Mouse (Mus musculus): ENCODE measurements around the gene Ap5z1. TPM values are rescaled to one million over a fixed set of nuclear protein-coding genes. Genes with fewer than 3 reads are reported as not detected.

Gene Ap5z1
- polyA plus RNA-seq, 1 experiment from 2014 or later: 12.0 TPM

DNA sequence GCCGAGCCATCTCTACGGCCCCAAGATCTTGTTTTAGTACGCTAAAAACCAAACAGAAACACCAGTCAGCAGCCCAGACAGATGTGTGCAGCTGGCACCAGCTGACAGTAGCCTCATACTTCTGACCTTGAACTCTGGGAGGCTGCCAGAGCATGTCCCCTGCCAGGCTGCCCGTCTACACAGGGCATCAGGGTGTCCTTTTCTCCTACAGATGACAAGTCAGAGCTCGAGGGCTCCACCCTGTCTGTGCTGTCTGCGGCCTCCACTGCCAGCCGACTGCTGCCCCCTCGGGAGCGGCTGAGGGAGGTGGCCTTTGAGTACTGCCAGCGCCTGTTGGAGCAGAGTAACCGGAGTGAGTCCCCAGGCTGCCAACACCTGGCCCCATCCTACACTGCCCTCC lies 6.1 kb downstream of the Ap5z1 start:
- Histone ChIP-seq H3K9ac (ENCODE audit: low read length) (no peak overlapping the region), H3K27me3 (ENCODE audit: control insufficient read depth, insufficient read depth, low read length) (no peaks in the 10 kb centered on the region), H3K9me3 (ENCODE audit: control insufficient read depth, low read length) (no peaks in the 10 kb centered on the region), H3K27ac (ENCODE audit: low read depth, low read length) (no peak overlapping the region), H3K36me3 (ENCODE audit: control insufficient read depth, insufficient read depth, low read length) (peaks cover 8% of the 10 kb centered on the region), H3K4me1 (ENCODE audit: control insufficient read depth, insufficient read depth, low read length) (peaks cover 2% of the 10 kb centered on the region), H3K4me3 (ENCODE audit: low read depth, low read length) (no peak overlapping the region), H3K4me2 (ENCODE audit: low read depth) (no peak overlapping the region)
- WGBS: 90% methylated on average over 11 of the region's 11 CpGs
- no peak for ATAC-seq (ENCODE audit: insufficient read depth, low FRiP score, low TSS enrichment)
- no peak for DNase-seq (ENCODE audit: low spot score)

DNA sequence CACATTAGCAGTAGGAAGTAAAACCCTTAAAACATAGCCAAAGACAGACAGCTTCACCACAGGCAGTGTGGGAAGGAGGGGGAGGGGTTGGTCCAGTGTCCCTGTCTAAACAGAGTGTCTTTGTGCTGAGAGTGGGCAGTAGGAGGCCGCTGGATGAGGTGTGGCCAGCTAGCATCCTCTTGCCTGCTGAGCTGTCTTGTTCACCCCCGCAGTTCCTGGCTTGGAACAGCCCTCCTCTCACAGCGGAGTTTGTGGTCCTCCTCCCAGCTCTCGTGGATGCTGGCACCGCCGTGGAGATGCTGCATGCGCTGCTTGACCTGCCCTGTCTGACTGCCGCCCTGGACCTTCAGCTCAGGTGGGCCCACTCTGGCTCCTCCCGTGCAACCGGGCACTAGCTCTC lies 10.0 kb downstream of the Ap5z1 start:
- Histone ChIP-seq H3K4me1 (ENCODE audit: control insufficient read depth, insufficient read depth, low read length) (no peaks in the 10 kb centered on the region), H3K36me3 (ENCODE audit: control insufficient read depth, insufficient read depth, low read length) (peaks cover 6% of the 10 kb centered on the region), H3K4me2 (ENCODE audit: low read depth) (no peak overlapping the region), H3K9ac (ENCODE audit: low read length) (no peak overlapping the region), H3K4me3 (ENCODE audit: low read depth, low read length) (no peak overlapping the region), H3K27ac (ENCODE audit: low read depth, low read length) (no peak overlapping the region), H3K9me3 (ENCODE audit: control insufficient read depth, low read length) (no peaks in the 10 kb centered on the region), H3K27me3 (ENCODE audit: control insufficient read depth, insufficient read depth, low read length) (no peaks in the 10 kb centered on the region)
- DNase-seq (ENCODE audit: low spot score): peak; percentile 41
- 52% methylated on average over 10 of the region's 10 CpGs for WGBS
- no peak for ATAC-seq (ENCODE audit: insufficient read depth, low FRiP score, low TSS enrichment)

DNA sequence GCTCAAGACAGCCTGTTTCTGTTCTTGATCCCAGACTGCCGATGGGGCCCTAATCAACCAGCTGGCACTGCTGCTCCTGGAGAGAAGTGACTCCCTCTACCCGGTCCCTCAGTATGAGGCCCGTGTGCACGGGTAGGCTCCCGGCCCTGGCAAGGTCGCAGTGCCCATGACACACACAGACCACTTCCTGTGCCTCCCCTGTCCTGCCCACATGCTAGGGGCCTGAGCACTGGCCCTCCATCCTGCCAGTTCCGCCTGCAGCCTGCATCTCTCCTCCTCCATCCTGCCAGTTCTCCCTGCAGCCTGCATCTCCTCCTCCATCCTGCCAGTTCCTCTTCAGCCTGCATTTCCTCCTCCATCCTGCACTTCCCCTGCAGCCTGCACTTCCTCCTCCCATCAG lies 11.9 kb downstream of the Ap5z1 start:
- Histone ChIP-seq H3K4me3 (ENCODE audit: low read depth, low read length) (no peak overlapping the region), H3K9me3 (ENCODE audit: control insufficient read depth, low read length) (no peaks in the 10 kb centered on the region), H3K27me3 (ENCODE audit: control insufficient read depth, insufficient read depth, low read length) (no peaks in the 10 kb centered on the region), H3K4me2 (ENCODE audit: low read depth) (no peak overlapping the region), H3K4me1 (ENCODE audit: control insufficient read depth, insufficient read depth, low read length) (no peaks in the 10 kb centered on the region), H3K36me3 (ENCODE audit: control insufficient read depth, insufficient read depth, low read length) (no peaks in the 10 kb centered on the region), H3K9ac (ENCODE audit: low read length) (no peak overlapping the region), H3K27ac (ENCODE audit: low read depth, low read length) (no peak overlapping the region)
- DNase-seq (ENCODE audit: low spot score): no peak
- WGBS: 88% methylated on average over 6 of the region's 7 CpGs
- no peak for ATAC-seq (ENCODE audit: insufficient read depth, low FRiP score, low TSS enrichment)

DNA sequence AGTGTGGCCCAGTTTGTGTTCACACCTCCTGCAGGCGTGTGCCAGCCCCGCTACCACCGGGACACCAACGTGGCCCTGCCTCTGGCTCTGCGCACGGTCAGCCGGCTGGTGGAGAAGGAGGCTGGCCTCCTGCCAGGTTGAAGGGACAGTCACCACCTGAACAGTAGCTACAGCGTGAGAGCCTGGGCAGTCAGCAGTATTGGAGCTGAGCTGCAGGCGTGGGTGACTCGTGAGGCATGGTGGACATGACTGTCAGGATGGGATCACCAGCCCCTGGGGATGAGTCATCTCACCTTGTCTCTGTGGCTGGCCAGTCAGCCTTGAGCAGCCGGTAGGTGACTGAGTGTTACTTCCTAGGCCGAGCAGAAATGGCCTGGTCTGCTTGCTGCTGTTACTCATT lies 13.6 kb downstream of the Ap5z1 start:
- ATAC-seq (ENCODE audit: insufficient read depth, low FRiP score, low TSS enrichment): no peak
- no peak for DNase-seq (ENCODE audit: low spot score)
- no peaks in the 10 kb centered on the region for H3K4me1 ChIP-seq (ENCODE audit: control insufficient read depth, insufficient read depth, low read length)
- no peak overlapping the region for H3K4me3 ChIP-seq (ENCODE audit: low read depth, low read length)
- no peak overlapping the region for H3K4me2 ChIP-seq (ENCODE audit: low read depth)
- no peaks in the 10 kb centered on the region for H3K36me3 ChIP-seq (ENCODE audit: control insufficient read depth, insufficient read depth, low read length)
- H3K27me3 ChIP-seq (ENCODE audit: control insufficient read depth, insufficient read depth, low read length): no peaks in the 10 kb centered on the region
- 93% methylated on average over 12 of the region's 12 CpGs for WGBS
- H3K9ac ChIP-seq (ENCODE audit: low read length): no peak overlapping the region
- no peak overlapping the region for H3K27ac ChIP-seq (ENCODE audit: low read depth, low read length)
- H3K9me3 ChIP-seq (ENCODE audit: control insufficient read depth, low read length): no peaks in the 10 kb centered on the region

DNA sequence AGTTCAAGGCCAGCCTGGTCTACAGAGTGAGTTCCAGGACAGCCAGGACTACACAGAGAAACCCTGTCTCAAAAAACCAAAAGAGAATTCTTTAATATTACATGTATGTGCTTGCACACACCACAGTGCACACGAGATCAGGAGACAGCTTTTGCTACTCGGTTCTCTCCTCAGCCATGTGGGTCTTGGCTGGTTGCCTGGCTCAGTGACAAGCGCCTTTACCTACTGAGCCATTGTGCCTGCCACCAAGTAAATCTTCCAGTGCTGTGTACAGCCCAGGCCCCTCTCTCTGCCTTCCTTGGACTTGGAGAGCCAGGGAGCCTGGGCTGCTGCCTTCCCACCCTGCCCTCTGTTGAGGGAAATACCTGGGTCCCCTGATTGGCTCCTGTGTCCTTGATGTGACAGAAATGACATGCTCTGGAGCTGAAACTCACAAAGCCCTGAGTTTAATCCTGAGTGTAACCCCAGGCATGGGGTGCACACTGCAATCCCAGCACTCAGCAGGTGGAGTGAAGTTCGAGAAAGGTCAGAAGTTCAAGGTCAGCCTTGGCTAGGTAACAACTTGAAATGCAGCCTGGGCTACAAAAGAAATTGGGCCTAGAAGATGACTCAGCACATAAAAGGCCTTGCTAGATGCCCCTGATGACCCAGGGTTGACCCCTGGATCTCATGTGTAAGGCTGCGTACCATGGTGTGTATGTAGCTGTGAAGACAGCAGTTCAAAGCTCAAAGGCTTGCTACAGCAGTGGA lies 14.3 kb downstream of the Ap5z1 start:
- Histone ChIP-seq H3K36me3 (ENCODE audit: control insufficient read depth, insufficient read depth, low read length) (no peaks in the 10 kb centered on the region), H3K27me3 (ENCODE audit: control insufficient read depth, insufficient read depth, low read length) (no peaks in the 10 kb centered on the region), H3K27ac (ENCODE audit: low read depth, low read length) (no peak overlapping the region), H3K4me3 (ENCODE audit: low read depth, low read length) (no peak overlapping the region), H3K9me3 (ENCODE audit: control insufficient read depth, low read length) (no peaks in the 10 kb centered on the region), H3K4me2 (ENCODE audit: low read depth) (no peak overlapping the region), H3K4me1 (ENCODE audit: control insufficient read depth, insufficient read depth, low read length) (no peaks in the 10 kb centered on the region), H3K9ac (ENCODE audit: low read length) (no peak overlapping the region)
- ATAC-seq (ENCODE audit: insufficient read depth, low FRiP score, low TSS enrichment) (no peak), DNase-seq (ENCODE audit: low spot score) (no peak)
- 94% methylated on average over 5 of the region's 5 CpGs for WGBS

DNA sequence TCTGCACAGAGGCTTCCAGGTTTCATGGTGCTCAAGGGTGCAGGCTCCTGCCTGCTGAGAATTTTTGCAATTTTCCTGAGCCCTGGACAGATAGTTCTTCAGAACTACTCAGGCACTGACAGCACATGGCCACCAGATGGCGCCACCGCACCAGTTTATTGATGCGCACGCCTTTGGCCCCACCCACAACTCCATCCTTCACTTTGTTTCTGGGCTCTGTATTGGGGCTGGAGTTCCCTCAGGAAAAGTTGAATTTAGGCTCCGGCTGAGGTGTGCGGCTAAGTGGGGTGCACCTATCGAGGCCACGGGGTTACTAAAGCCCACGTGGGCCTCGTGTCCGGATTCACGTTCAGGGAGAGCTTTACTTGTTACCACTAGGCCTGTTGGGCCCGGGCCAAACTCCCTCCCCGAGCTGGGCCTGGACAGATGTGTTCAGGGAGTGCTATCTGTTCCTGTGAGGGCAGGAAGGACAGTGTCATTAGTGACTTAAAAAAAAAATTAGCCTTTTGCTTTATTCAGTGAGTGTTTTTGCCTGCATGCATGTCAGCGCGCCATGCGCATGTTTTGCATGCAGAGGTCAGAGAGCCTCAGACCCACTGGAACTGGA lies 15.2 kb downstream of the Ap5z1 start:
- WGBS: 34% methylated on average over 17 of the region's 17 CpGs
- ATAC-seq (ENCODE audit: insufficient read depth, low FRiP score, low TSS enrichment): peak; percentile 67; the same call in 1 of the 2 replicates
- H3K36me3 ChIP-seq (ENCODE audit: control insufficient read depth, insufficient read depth, low read length): no peaks in the 10 kb centered on the region
- no peak overlapping the region for H3K4me3 ChIP-seq (ENCODE audit: low read depth, low read length)
- H3K4me2 ChIP-seq (ENCODE audit: low read depth): no peak overlapping the region
- no peak overlapping the region for H3K27ac ChIP-seq (ENCODE audit: low read depth, low read length)
- H3K9ac ChIP-seq (ENCODE audit: low read length): no peak overlapping the region
- no peaks in the 10 kb centered on the region for H3K4me1 ChIP-seq (ENCODE audit: control insufficient read depth, insufficient read depth, low read length)
- no peaks in the 10 kb centered on the region for H3K27me3 ChIP-seq (ENCODE audit: control insufficient read depth, insufficient read depth, low read length)
- DNase-seq (ENCODE audit: low spot score): peak; percentile 87
- H3K9me3 ChIP-seq (ENCODE audit: control insufficient read depth, low read length): no peaks in the 10 kb centered on the region

DNA sequence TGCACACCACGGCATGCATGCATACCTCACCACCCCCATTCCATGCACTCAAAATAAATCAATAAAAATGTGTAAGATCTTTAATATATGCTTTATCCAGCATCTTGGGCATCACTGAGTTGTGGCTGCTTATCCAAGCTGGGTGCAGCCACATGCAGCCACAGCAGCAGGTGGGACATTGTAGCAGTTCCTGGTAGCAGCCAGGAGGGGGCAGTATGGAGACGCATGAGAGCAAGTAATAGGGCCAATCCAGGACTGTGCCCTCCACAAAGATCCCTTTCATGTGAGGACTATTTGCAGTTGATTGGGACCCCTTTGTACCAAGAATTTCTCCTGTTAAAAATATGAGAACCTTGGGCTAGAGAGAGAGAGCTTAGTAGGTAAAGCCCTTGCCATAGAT lies 18.8 kb downstream of the Ap5z1 start:
- Histone ChIP-seq H3K27me3 (ENCODE audit: control insufficient read depth, insufficient read depth, low read length) (no peaks in the 10 kb centered on the region), H3K9ac (ENCODE audit: low read length) (no peak overlapping the region), H3K4me2 (ENCODE audit: low read depth) (no peak overlapping the region), H3K36me3 (ENCODE audit: control insufficient read depth, insufficient read depth, low read length) (no peaks in the 10 kb centered on the region), H3K9me3 (ENCODE audit: control insufficient read depth, low read length) (no peaks in the 10 kb centered on the region), H3K4me1 (ENCODE audit: control insufficient read depth, insufficient read depth, low read length) (no peaks in the 10 kb centered on the region), H3K27ac (ENCODE audit: low read depth, low read length) (no peak overlapping the region), H3K4me3 (ENCODE audit: low read depth, low read length) (no peak overlapping the region)
- DNase-seq (ENCODE audit: low spot score): no peak
- ATAC-seq (ENCODE audit: insufficient read depth, low FRiP score, low TSS enrichment): no peak
- WGBS: 64% methylated on average over 2 of the region's 2 CpGs

DNA sequence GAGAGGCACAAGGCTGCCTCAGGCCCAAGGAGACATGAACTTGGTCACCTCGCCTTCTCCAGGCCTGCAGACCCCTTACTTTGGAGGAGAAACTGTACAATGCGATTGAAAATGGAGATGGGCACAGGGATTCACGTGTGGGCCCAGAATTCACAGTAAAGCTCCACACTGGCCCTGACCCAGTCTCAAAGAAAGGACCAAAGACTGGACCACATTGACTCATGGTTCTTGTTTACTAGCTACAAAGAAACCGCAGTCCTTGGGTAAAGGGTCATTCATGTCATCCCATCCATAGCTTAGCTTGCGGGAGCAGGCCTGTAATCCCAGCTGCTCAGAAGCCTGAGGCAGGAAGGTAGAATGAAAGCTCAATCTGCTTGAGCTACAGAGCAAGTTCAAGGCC lies 19.8 kb downstream of the Ap5z1 start:
- H3K4me3 ChIP-seq (ENCODE audit: low read depth, low read length): no peak overlapping the region
- no peaks in the 10 kb centered on the region for H3K36me3 ChIP-seq (ENCODE audit: control insufficient read depth, insufficient read depth, low read length)
- H3K27ac ChIP-seq (ENCODE audit: low read depth, low read length): no peak overlapping the region
- no peaks in the 10 kb centered on the region for H3K27me3 ChIP-seq (ENCODE audit: control insufficient read depth, insufficient read depth, low read length)
- H3K9me3 ChIP-seq (ENCODE audit: control insufficient read depth, low read length): no peaks in the 10 kb centered on the region
- no peak overlapping the region for H3K4me2 ChIP-seq (ENCODE audit: low read depth)
- DNase-seq (ENCODE audit: low spot score) (no peak), ATAC-seq (ENCODE audit: insufficient read depth, low FRiP score, low TSS enrichment) (no peak)
- WGBS: 92% methylated on average over 5 of the region's 5 CpGs
- H3K4me1 ChIP-seq (ENCODE audit: control insufficient read depth, insufficient read depth, low read length): no peaks in the 10 kb centered on the region
- no peak overlapping the region for H3K9ac ChIP-seq (ENCODE audit: low read length)

DNA sequence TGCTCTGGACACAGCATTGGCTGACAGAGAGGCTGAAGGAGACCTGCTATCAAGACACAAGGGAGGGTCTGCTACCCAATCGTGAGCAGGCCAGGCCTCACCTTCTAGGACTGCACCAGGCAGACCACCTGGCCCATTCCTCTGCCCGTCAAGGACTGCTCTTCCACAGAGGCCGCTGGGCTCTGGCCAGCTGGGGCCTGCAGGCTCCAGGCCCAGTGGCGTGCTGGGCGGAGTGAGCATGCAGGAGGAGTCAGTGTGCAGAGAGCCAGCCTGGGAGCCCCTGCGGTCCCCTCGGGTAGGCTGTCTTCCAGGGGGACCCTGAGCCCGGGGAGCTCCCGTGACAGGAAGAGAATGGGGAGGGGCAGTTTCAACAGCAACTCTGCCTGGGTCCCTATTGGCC lies 22.9 kb downstream of the Ap5z1 start:
- Histone ChIP-seq H3K36me3 (ENCODE audit: control insufficient read depth, insufficient read depth, low read length) (no peaks in the 10 kb centered on the region), H3K9me3 (ENCODE audit: control insufficient read depth, low read length) (no peaks in the 10 kb centered on the region), H3K4me1 (ENCODE audit: control insufficient read depth, insufficient read depth, low read length) (no peaks in the 10 kb centered on the region), H3K27me3 (ENCODE audit: control insufficient read depth, insufficient read depth, low read length) (no peaks in the 10 kb centered on the region), H3K9ac (ENCODE audit: low read length) (no peak overlapping the region; the same call in 1 of the 2 replicates), H3K4me3 (ENCODE audit: low read depth, low read length) (no peak overlapping the region), H3K27ac (ENCODE audit: low read depth, low read length) (no peak overlapping the region), H3K4me2 (ENCODE audit: low read depth) (no peak overlapping the region)
- no peak for DNase-seq (ENCODE audit: low spot score)
- no peak for ATAC-seq (ENCODE audit: insufficient read depth, low FRiP score, low TSS enrichment)
- WGBS: 63% methylated on average over 9 of the region's 9 CpGs

All from neural tube, embryonic 11.5 days (tissue).